Mouse (Mus musculus) neural tube, embryonic 12.5 days (tissue): ENCODE results near the gene Ttc9c. TPM values are rescaled to one million over a fixed set of nuclear protein-coding genes. Genes with fewer than 3 reads are reported as not detected.
"Not testable (repeated sequence)": the region's sequence is repeated elsewhere in the genome, so short reads cannot be mapped to it uniquely, and the experiment has no call there.

Experiments
- ATAC-seq: fragments of 200-750 bp; cut with Nextera tagmentation; 2 replicates; pipeline ENCODE4 v1.8.0; 2017; ENCODE audit warnings: low read depth, mild to moderate bottlenecking, moderate TSS enrichment, moderate library complexity; ENCODE audit not compliant: low FRiP score
- H3K27ac ChIP-seq: fragments of 300-500 bp; sonication (generic); 2 replicates; pipeline ENCODE4 v1.5.1; 2016
- H3K27me3 ChIP-seq: fragments of 300-500 bp; sonication (generic); replicated peaks from 2 replicates; pipeline ENCODE4 v1.6.1; 2016; ENCODE audit warnings: mild to moderate bottlenecking
- H3K36me3 ChIP-seq: fragments of 300-500 bp; sonication (generic); 2 replicates; pipeline ENCODE4 v1.6.1; 2016; ENCODE audit warnings: mild to moderate bottlenecking
- H3K4me1 ChIP-seq: fragments of 300-500 bp; sonication (generic); 2 replicates; pipeline ENCODE4 v1.6.1; 2016
- H3K4me2 ChIP-seq: fragments of 300-500 bp; sonication (generic); replicated peaks from 2 replicates; pipeline ENCODE4 v1.6.1; 2016; ENCODE audit warnings: mild to moderate bottlenecking
- H3K4me3 ChIP-seq: fragments of 300-500 bp; sonication (generic); 2 replicates; pipeline ENCODE4 v1.5.1; 2016
- H3K9ac ChIP-seq: fragments of 300-500 bp; sonication (generic); 2 replicates; pipeline ENCODE4 v1.6.1; 2016; ENCODE audit warnings: mild to moderate bottlenecking
- H3K9me3 ChIP-seq: fragments of 300-500 bp; sonication (generic); 2 replicates; pipeline ENCODE4 v1.6.1; 2016; ENCODE audit warnings: mild to moderate bottlenecking
- WGBS: fragments of 180-500 bp; shearing (Covaris S2); methylation state at CpG from one replicate; pipeline ENCODE4 v1.1.7; 2016; 5-methylcytosine and 5-hydroxymethylcytosine counted together
- polyA plus RNA-seq: library from polyadenylated mRNA; unstranded; fragments of >200 nt; fragmentation: Nextera tagmentation; extraction: Ambion mirVana; gene quantifications from 2 replicates; pipeline ENCODE4 v1.2.1, GENCODE M21; 2016

Ttc9c gene
- polyA plus RNA-seq, 1 experiment from 2014 or later = 55.2 TPM

DNA sequence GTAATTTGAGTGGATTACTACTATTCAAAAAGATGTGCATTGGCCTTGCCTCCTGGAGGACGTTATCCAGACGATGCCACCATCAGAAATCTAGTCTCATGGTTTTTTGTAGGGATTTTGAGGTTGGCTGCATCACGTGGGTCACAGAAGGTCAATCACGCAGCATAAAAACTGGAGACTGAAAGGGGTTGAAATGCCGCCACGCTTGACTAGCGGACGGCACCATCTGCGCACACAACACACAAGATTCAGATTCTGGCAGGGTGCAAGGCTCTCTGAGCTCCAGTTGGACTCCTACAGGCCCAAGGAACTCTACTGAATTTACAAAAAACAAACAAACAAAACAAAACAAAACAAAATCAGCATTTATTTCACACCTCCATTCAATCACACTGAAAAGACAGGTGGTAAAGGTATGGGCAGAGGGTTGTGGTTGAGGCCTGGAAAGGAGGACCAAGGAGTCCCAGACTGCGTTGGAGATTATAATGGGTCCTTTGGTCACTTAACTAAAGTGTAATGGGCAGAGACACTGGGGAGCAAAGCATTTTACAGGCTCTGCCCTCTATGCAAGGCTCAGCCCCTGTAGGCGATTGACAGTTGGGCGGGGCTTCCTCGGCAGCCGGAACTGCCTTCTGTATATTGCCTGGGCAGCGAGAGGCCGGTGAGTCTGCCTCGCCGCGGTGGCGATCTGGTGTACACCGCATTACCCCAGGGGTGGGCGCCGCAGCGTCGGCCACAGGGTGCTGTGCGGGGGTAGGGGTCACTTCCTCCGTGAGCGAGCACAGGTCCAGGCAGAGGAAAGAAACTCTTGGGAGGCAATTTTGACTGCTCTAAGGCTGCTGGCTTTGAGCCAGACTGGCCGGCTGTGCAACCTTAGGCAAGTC is 21.0 kb upstream of the Ttc9c start:
- Histone ChIP-seq H3K9me3 (no peaks in the 10 kb centered on the region), H3K27ac (0 out of 2 replicates have a peak overlapping the region, but pooled peaks have one; percentile 37), H3K9ac (peak overlapping the region; percentile 64), H3K4me1 (peaks cover 32% of the 10 kb centered on the region), H3K4me3 (peak overlapping the region; percentile 52), H3K27me3 (no peaks in the 10 kb centered on the region), H3K36me3 (peaks cover 18% of the 10 kb centered on the region), H3K4me2 (peak overlapping the region; percentile 75)
- ATAC-seq = no peak
- WGBS = 21% methylated on average over 29 of the region's 29 CpGs

DNA sequence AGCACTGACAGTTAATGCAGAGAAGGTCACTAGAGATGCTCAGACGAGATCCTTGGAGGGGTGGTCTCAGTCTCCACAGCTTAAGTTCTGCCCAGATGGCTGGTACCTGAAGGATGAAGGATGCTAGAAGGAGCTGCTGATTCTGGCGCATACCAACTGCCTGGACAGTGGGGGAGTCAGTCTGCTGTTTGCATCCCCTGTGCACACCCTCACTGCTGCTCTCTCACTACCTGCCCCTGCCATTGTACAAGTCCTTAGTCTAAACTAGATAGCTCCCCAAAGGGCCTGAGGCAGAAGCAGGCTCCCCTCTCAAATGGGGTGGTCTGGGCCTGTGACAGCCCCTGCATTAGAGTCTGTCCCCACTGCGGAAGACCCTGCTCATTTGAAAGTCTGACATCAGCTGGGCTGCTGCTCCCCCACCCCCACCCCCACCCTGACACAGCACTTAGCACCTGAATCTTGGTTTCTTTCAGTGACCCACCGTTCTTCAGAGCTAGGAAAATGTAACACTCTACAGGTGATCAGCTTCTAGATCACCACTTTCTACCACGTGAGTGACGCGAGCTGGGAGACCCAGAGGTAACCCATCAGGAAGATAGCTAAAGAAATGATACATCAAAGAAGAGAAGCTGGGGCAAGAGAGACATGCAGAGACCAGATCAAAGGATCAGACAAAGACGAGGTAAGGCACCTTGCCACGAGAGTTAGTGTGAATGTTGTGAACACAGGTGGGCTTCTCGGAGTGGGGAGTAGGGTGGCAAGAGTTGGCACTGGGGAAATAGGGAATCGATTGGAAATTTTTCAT is 20.2 kb upstream of the Ttc9c start, which contains the start of gene Gng3:
Gene Gng3 (minus strand): TSS at position 92 of the 805 bp plus-strand sequence.
- Histone ChIP-seq H3K9ac (peak within 1 kb of the TSS; percentile 71), H3K4me1 (peaks cover 32% of the 10 kb centered on the region)
- ATAC-seq = peak; percentile 85

GRCm38 (mm10) chr19:8838041-8838730 is 19.1 kb upstream of the Ttc9c start:
- Histone ChIP-seq H3K4me1 (peaks cover 32% of the 10 kb centered on the region), H3K9ac (peak overlapping the region; percentile 71)
- ATAC-seq = peak; percentile 38

More for the DNA sequence above, 20.2 kb upstream of the Ttc9c start, which contains the start of gene Gng3:
- H3K36me3 ChIP-seq = peaks cover 23% of the 10 kb centered on the region
- H3K27ac ChIP-seq = peak within 1 kb of the TSS; percentile 91
- peak within 1 kb of the TSS; percentile 52 for H3K4me3 ChIP-seq
- peak within 1 kb of the TSS; percentile 75 for H3K4me2 ChIP-seq
- no peaks in the 10 kb centered on the region for H3K9me3 ChIP-seq
- 44% methylated on average over 11 of the region's 11 CpGs for WGBS
- H3K27me3 ChIP-seq = no peaks in the 10 kb centered on the region

DNA sequence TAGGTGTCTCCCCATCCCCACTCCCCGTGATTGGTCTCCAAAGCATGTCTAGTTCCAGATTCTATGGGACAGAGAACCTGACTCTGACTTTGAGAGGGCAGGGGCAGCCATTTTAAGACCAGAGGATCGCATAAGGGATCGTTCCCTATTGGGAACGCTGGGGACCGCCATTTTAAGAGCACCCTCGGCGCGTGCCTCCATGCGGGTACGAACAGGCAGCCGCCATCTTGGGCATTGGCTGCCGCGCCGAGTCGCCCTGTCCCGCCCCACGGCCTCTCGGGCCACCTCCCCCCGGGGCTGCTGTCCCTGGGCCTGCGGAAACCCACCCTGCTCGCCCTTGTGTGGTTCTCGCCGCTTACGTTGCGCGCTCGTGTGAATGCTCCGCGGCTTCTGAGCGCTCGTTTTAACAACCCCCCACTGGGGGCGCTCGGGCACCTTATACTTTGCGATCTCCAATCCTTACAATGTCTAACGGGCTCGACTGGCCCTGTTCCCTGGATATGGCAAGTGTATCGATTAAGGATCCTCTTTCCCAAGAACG is 18.2 kb upstream of the Ttc9c start, which contains the start of gene Bscl2:
Gene Bscl2 (plus strand): TSS at position 217 of the 541 bp plus-strand sequence.
- ATAC-seq = peak; percentile 74
- H3K27me3 ChIP-seq = no peaks in the 10 kb centered on the region
- H3K27ac ChIP-seq = peak within 1 kb of the TSS; percentile 91
- peaks cover 36% of the 10 kb centered on the region for H3K36me3 ChIP-seq
- H3K4me1 ChIP-seq = peaks cover 32% of the 10 kb centered on the region
- H3K9me3 ChIP-seq = no peaks in the 10 kb centered on the region
- H3K4me2 ChIP-seq = peak within 1 kb of the TSS; percentile 75
- under 1% methylated on average over 37 of the region's 38 CpGs for WGBS
- peak within 1 kb of the TSS; percentile 71 for H3K9ac ChIP-seq
- H3K4me3 ChIP-seq = peak within 1 kb of the TSS; percentile 52

More at GRCm38 (mm10) chr19:8838041-8838730, 19.1 kb upstream of the Ttc9c start:
- Histone ChIP-seq H3K27ac (peak overlapping the region; percentile 91), H3K4me3 (peak overlapping the region; percentile 52), H3K9me3 (no peaks in the 10 kb centered on the region), H3K36me3 (peaks cover 32% of the 10 kb centered on the region), H3K4me2 (peak overlapping the region; percentile 75), H3K27me3 (no peaks in the 10 kb centered on the region)
- WGBS = 23% methylated on average over 15 of the region's 15 CpGs

GRCm38 (mm10) chr19:8836327-8836726 is 17.2 kb upstream of the Ttc9c start:
- not testable (repeated sequence) for H3K4me3 ChIP-seq, H3K27me3 ChIP-seq, ATAC-seq, H3K9me3 ChIP-seq, H3K9ac ChIP-seq, H3K27ac ChIP-seq
- H3K4me1 ChIP-seq = peaks cover 32% of the 10 kb centered on the region
- H3K36me3 ChIP-seq = peaks cover 44% of the 10 kb centered on the region
- 98% methylated on average over 10 of the region's 10 CpGs for WGBS
- peak overlapping the region; percentile 75 for H3K4me2 ChIP-seq

GRCm38 (mm10) chr19:8832971-8833370 is 13.8 kb upstream of the Ttc9c start:
- ATAC-seq = no peak
- Histone ChIP-seq H3K27ac (no peak overlapping the region), H3K9me3 (no peaks in the 10 kb centered on the region), H3K4me1 (0 out of 2 replicates have a peak, but pooled peaks cover under 1% of the 10 kb centered on the region), H3K9ac (no peak overlapping the region), H3K36me3 (peaks cover 74% of the 10 kb centered on the region), H3K4me3 (no peak overlapping the region), H3K27me3 (no peaks in the 10 kb centered on the region), H3K4me2 (no peak overlapping the region)
- WGBS = 94% methylated on average over 4 of the region's 4 CpGs

DNA sequence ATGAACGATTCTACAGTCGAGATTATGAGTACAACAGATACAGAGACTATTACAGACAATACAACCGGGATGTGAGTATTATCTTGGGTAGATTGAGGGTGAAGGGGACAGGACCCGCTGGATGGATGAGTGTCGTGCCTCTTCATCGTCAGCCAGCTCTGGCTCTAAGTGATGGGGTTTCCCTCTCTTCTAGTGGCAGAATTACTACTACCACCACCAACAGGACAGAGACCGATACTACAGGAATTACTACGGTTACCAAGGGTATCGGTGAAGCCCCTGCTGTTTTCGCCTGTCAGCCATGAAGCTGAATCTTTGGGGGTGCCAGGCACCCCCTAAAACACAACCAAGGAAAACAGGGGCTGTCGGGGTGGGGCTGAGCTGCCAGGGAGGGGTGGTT is 12.1 kb upstream of the Ttc9c start:
- Histone ChIP-seq H3K4me3 (no peak overlapping the region), H3K36me3 (peaks cover 88% of the 10 kb centered on the region), H3K9me3 (no peaks in the 10 kb centered on the region), H3K9ac (no peak overlapping the region), H3K27ac (no peak overlapping the region), H3K27me3 (no peaks in the 10 kb centered on the region), H3K4me2 (no peak overlapping the region), H3K4me1 (no peaks in the 10 kb centered on the region)
- no peak for ATAC-seq
- 85% methylated on average over 11 of the region's 11 CpGs for whole genome bisulfite sequencing

GRCm38 (mm10) chr19:8830664-8831063 is 11.5 kb upstream of the Ttc9c start:
- ATAC-seq = no peak
- H3K9me3 ChIP-seq = no peaks in the 10 kb centered on the region
- no peak overlapping the region for H3K4me2 ChIP-seq
- H3K36me3 ChIP-seq = peaks cover 91% of the 10 kb centered on the region
- WGBS = 94% methylated on average over 8 of the region's 8 CpGs
- H3K4me3 ChIP-seq = no peak overlapping the region
- no peak overlapping the region for H3K9ac ChIP-seq
- no peaks in the 10 kb centered on the region for H3K27me3 ChIP-seq
- no peaks in the 10 kb centered on the region for H3K4me1 ChIP-seq
- no peak overlapping the region for H3K27ac ChIP-seq

DNA sequence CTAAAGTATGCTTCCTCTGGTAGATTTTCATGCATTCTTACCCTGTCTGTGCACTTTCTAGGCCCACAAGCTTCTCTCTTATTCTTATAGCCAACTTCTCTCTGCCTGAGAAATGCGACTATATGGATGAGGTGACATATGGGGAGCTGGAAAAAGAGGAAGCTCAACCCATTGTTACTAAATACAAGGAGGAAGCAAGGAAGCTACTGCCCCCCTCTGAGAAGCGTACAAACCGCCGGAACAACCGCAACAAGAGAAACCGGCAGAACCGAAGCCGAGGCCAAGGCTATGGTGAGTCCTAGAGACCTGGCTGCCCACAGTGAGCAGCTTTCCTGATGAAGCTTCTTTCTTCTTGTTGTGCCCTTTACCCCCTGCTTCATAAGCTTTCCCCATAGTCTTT is 10.5 kb upstream of the Ttc9c start, which contains the start of gene AC129217.1:
Gene AC129217.1 (plus strand): TSS at position 114 of the 400 bp plus-strand sequence.
- ATAC-seq = no peak
- Histone ChIP-seq H3K9ac (no peak within 1 kb of the TSS), H3K27me3 (no peaks in the 10 kb centered on the region), H3K4me3 (no peak within 1 kb of the TSS), H3K4me1 (no peaks in the 10 kb centered on the region), H3K27ac (no peak within 1 kb of the TSS), H3K4me2 (no peak within 1 kb of the TSS), H3K9me3 (no peaks in the 10 kb centered on the region), H3K36me3 (peaks cover 95% of the 10 kb centered on the region)
- WGBS = 85% methylated on average over 8 of the region's 8 CpGs

- Histone ChIP-seq H3K36me3 (peaks cover 48% of the 10 kb centered on the region), H3K4me1 (peaks cover 29% of the 10 kb centered on the region), H3K27ac (no peak overlapping the region), H3K9me3 (no peaks in the 10 kb centered on the region), H3K27me3 (no peaks in the 10 kb centered on the region), H3K4me3 (peak overlapping the region; percentile 8; the same call in 1 of the 2 replicates), H3K9ac (peak overlapping the region; percentile 98; the same call in 1 of the 2 replicates), H3K4me2 (peak overlapping the region; percentile 97)
- WGBS = 75% methylated on average over 8 of the region's 8 CpGs
- no peak for ATAC-seq
Observed at GRCm38 (mm10) chr19:8822696-8823095, 3.6 kb upstream of the Ttc9c start.

DNA sequence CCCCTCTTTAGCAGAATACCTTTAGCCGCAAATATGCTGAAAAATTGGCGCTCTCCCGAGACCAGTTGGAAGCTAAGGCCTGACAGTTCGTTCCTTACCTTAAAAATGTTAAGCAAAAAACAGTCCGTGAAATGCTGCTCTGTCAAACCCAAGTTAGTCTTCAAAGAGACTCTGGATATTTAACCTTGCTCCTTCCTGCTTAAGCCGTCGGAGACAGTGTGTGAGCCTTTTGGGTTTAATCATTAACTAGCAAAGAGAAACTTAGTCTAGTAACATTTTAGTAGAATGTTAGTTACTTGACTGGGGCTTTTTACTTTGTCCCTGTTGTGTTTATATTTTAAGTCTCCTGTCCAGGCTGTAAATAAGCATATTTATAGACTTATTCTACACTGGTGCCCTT is 2.0 kb upstream of the Ttc9c start:
- Histone ChIP-seq H3K27ac (0 out of 2 replicates have a peak overlapping the region, but pooled peaks have one; percentile 98), H3K4me2 (peak overlapping the region; percentile 97), H3K9me3 (no peaks in the 10 kb centered on the region), H3K27me3 (no peaks in the 10 kb centered on the region), H3K4me3 (peak overlapping the region; percentile 100), H3K36me3 (peaks cover 39% of the 10 kb centered on the region), H3K4me1 (peaks cover 41% of the 10 kb centered on the region), H3K9ac (peak overlapping the region; percentile 98)
- WGBS = 2% methylated on average over 7 of the region's 7 CpGs
- ATAC-seq = no peak
